Mouse (Mus musculus) forebrain, embryonic 12.5 days (tissue): ENCODE data around the gene Kmt2e. TPM values are rescaled to one million over a fixed set of nuclear protein-coding genes. Genes with fewer than 3 reads are reported as not detected.

Source experiments
- ATAC-seq: fragments of 200-750 bp; cut with Nextera tagmentation; 2 replicates; pipeline ENCODE4 v1.8.0; 2017; ENCODE audit warnings: moderate TSS enrichment; ENCODE audit not compliant: low FRiP score
- H3K27ac ChIP-seq: fragments of 300-500 bp; sonication (generic); 2 replicates; pipeline ENCODE4 v1.5.1; 2016; ENCODE audit warnings: mild to moderate bottlenecking
- H3K27me3 ChIP-seq: fragments of 300-500 bp; sonication (generic); 2 replicates; pipeline ENCODE4 v1.6.1; 2016; ENCODE audit warnings: mild to moderate bottlenecking
- H3K36me3 ChIP-seq: fragments of 300-500 bp; sonication (generic); replicated peaks from 2 replicates; pipeline ENCODE4 v1.6.1; 2016; ENCODE audit warnings: mild to moderate bottlenecking
- H3K4me1 ChIP-seq: fragments of 300-500 bp; sonication (generic); 2 replicates; pipeline ENCODE4 v1.6.1; 2016
- H3K4me2 ChIP-seq: fragments of 300-500 bp; sonication (generic); 2 replicates; pipeline ENCODE4 v1.6.1; 2016; ENCODE audit warnings: mild to moderate bottlenecking, moderate library complexity
- H3K4me3 ChIP-seq: fragments of 300-500 bp; sonication (generic); replicated peaks from 2 replicates; pipeline ENCODE4 v1.5.1; 2016; ENCODE audit warnings: mild to moderate bottlenecking
- H3K9ac ChIP-seq: fragments of 300-500 bp; sonication (generic); 2 replicates; pipeline ENCODE4 v1.6.1; 2016; ENCODE audit warnings: mild to moderate bottlenecking
- H3K9me3 ChIP-seq: fragments of 300-500 bp; sonication (generic); 2 replicates; pipeline ENCODE4 v1.6.1; 2016
- WGBS: fragments of 180-500 bp; shearing (Covaris S2); methylation state at CpG from one replicate; pipeline ENCODE4 v1.1.7; 2016; 5-methylcytosine and 5-hydroxymethylcytosine counted together
- polyA plus RNA-seq: library from polyadenylated mRNA; unstranded; fragments of >200 nt; fragmentation: Nextera tagmentation; extraction: Ambion mirVana; gene quantifications from 2 replicates; pipeline ENCODE4 v1.2.1, GENCODE M21; 2016

The Kmt2e gene
- 138 and 146 TPM in 2 replicates for polyA plus RNA-seq

GRCm38 (mm10) chr5:23433720-23434597, at the start of gene Kmt2e:
TSS of gene Kmt2e (plus strand) at chr5:23434441.
- peak within 1 kb of the TSS; percentile 100 for H3K27ac ChIP-seq
- H3K36me3 ChIP-seq: no peaks in the 10 kb centered on the region
- H3K27me3 ChIP-seq: no peaks in the 10 kb centered on the region
- peaks cover 32% of the 10 kb centered on the region for H3K4me1 ChIP-seq
- H3K9me3 ChIP-seq: no peaks in the 10 kb centered on the region
- H3K4me2 ChIP-seq: peak within 1 kb of the TSS; percentile 77
- peak; percentile 81 for ATAC-seq
- H3K4me3 ChIP-seq: peak within 1 kb of the TSS; percentile 92
- H3K9ac ChIP-seq: peak within 1 kb of the TSS; percentile 99
- WGBS: under 1% methylated on average over 85 of the region's 85 CpGs

GRCm38 (mm10) chr5:23385136-23385535, 49.1 kb upstream of the Kmt2e start:
- no peaks in the 10 kb centered on the region for H3K27me3 ChIP-seq
- H3K36me3 ChIP-seq: no peaks in the 10 kb centered on the region
- no peak overlapping the region for H3K4me3 ChIP-seq
- H3K4me1 ChIP-seq: peaks cover 17% of the 10 kb centered on the region
- ATAC-seq: no peak
- H3K4me2 ChIP-seq: no peak overlapping the region
- no peaks in the 10 kb centered on the region for H3K9me3 ChIP-seq
- 72% methylated on average over 1 of the region's 1 CpGs for WGBS
- no peak overlapping the region for H3K27ac ChIP-seq
- H3K9ac ChIP-seq: no peak overlapping the region

- Histone ChIP-seq H3K9me3 (no peaks in the 10 kb centered on the region), H3K4me3 (no peak overlapping the region), H3K9ac (no peak overlapping the region), H3K27ac (no peak overlapping the region), H3K4me2 (no peak overlapping the region), H3K36me3 (no peaks in the 10 kb centered on the region), H3K27me3 (no peaks in the 10 kb centered on the region), H3K4me1 (peaks cover 17% of the 10 kb centered on the region)
- 53% methylated on average over 5 of the region's 5 CpGs for WGBS
- ATAC-seq: peak; percentile 47
These were observed 48.5 kb upstream of the Kmt2e start for GRCm38 (mm10) chr5:23385763-23386217.

- no peaks in the 10 kb centered on the region for H3K36me3 ChIP-seq
- peaks cover 17% of the 10 kb centered on the region for H3K4me1 ChIP-seq
- WGBS: 3% methylated on average over 22 of the region's 22 CpGs
- peak overlapping the region; percentile 37 for H3K4me3 ChIP-seq
- no peaks in the 10 kb centered on the region for H3K9me3 ChIP-seq
- peak overlapping the region; percentile 46 for H3K9ac ChIP-seq
- peak overlapping the region; percentile 53 for H3K4me2 ChIP-seq
- H3K27ac ChIP-seq: peak overlapping the region; percentile 88
- ATAC-seq: peak; percentile 94
- no peaks in the 10 kb centered on the region for H3K27me3 ChIP-seq
These were observed 47.5 kb upstream of the Kmt2e start for GRCm38 (mm10) chr5:23386562-23387312.

- Histone ChIP-seq H3K4me1 (peaks cover 17% of the 10 kb centered on the region), H3K4me3 (no peak overlapping the region), H3K36me3 (no peaks in the 10 kb centered on the region), H3K27ac (no peak overlapping the region), H3K9me3 (no peaks in the 10 kb centered on the region), H3K4me2 (peak overlapping the region; percentile 53), H3K9ac (peak overlapping the region; percentile 46; the same call in 1 of the 2 replicates), H3K27me3 (no peaks in the 10 kb centered on the region)
- no peak for ATAC-seq
- WGBS: 55% methylated on average over 2 of the region's 2 CpGs
These were observed 47.0 kb upstream of the Kmt2e start for GRCm38 (mm10) chr5:23387313-23387666.

- no peaks in the 10 kb centered on the region for H3K36me3 ChIP-seq
- ATAC-seq: no peak
- H3K27ac ChIP-seq: no peak overlapping the region
- H3K4me2 ChIP-seq: no peak overlapping the region
- H3K4me1 ChIP-seq: peaks cover 17% of the 10 kb centered on the region
- H3K27me3 ChIP-seq: no peaks in the 10 kb centered on the region
- H3K9ac ChIP-seq: no peak overlapping the region
- 48% methylated on average over 3 of the region's 3 CpGs for WGBS
- no peak overlapping the region for H3K4me3 ChIP-seq
- no peaks in the 10 kb centered on the region for H3K9me3 ChIP-seq
These were observed 46.1 kb upstream of the Kmt2e start for GRCm38 (mm10) chr5:23388091-23388490.

GRCm38 (mm10) chr5:23389601-23390305, 44.5 kb upstream of the Kmt2e start:
- no peak overlapping the region for H3K4me3 ChIP-seq

GRCm38 (mm10) chr5:23391714-23392113, 42.5 kb upstream of the Kmt2e start:
- H3K4me3 ChIP-seq: no peak overlapping the region
- peaks cover 8% of the 10 kb centered on the region for H3K4me1 ChIP-seq
- no peak overlapping the region for H3K4me2 ChIP-seq
- 96% methylated on average over 7 of the region's 7 CpGs for WGBS
- H3K27ac ChIP-seq: no peak overlapping the region
- H3K9ac ChIP-seq: no peak overlapping the region
- H3K36me3 ChIP-seq: no peaks in the 10 kb centered on the region
- no peaks in the 10 kb centered on the region for H3K27me3 ChIP-seq
- no peaks in the 10 kb centered on the region for H3K9me3 ChIP-seq
- no peak for ATAC-seq

More at GRCm38 (mm10) chr5:23389601-23390305, 44.5 kb upstream of the Kmt2e start:
- no peak overlapping the region for H3K9ac ChIP-seq
- peaks cover 17% of the 10 kb centered on the region for H3K4me1 ChIP-seq
- no peak overlapping the region for H3K27ac ChIP-seq
- no peak overlapping the region for H3K4me2 ChIP-seq
- H3K9me3 ChIP-seq: no peaks in the 10 kb centered on the region
- H3K27me3 ChIP-seq: no peaks in the 10 kb centered on the region
- no peaks in the 10 kb centered on the region for H3K36me3 ChIP-seq
- ATAC-seq: no peak
- WGBS: 83% methylated on average over 7 of the region's 7 CpGs

- Histone ChIP-seq H3K9me3 (no peaks in the 10 kb centered on the region), H3K27ac (no peak overlapping the region), H3K36me3 (no peaks in the 10 kb centered on the region), H3K9ac (no peak overlapping the region), H3K27me3 (no peaks in the 10 kb centered on the region), H3K4me2 (no peak overlapping the region), H3K4me1 (no peaks in the 10 kb centered on the region), H3K4me3 (no peak overlapping the region)
- ATAC-seq: no peak
- WGBS: 92% methylated on average over 5 of the region's 5 CpGs
These were observed 40.4 kb upstream of the Kmt2e start for GRCm38 (mm10) chr5:23393870-23394269.

- WGBS: 75% methylated on average over 3 of the region's 3 CpGs
- H3K36me3 ChIP-seq: no peaks in the 10 kb centered on the region
- H3K27me3 ChIP-seq: no peaks in the 10 kb centered on the region
- ATAC-seq: no peak
- H3K27ac ChIP-seq: no peak overlapping the region
- H3K9ac ChIP-seq: no peak overlapping the region
- no peaks in the 10 kb centered on the region for H3K4me1 ChIP-seq
- H3K9me3 ChIP-seq: no peaks in the 10 kb centered on the region
- no peak overlapping the region for H3K4me3 ChIP-seq
- H3K4me2 ChIP-seq: no peak overlapping the region
These were observed 39.7 kb upstream of the Kmt2e start for GRCm38 (mm10) chr5:23394366-23395145.

GRCm38 (mm10) chr5:23395721-23396120, 38.5 kb upstream of the Kmt2e start:
- H3K36me3 ChIP-seq: peaks cover 11% of the 10 kb centered on the region; the same call in 1 of the 2 replicates
- H3K4me2 ChIP-seq: no peak overlapping the region
- H3K27me3 ChIP-seq: no peaks in the 10 kb centered on the region
- no peak overlapping the region for H3K4me3 ChIP-seq
- no peaks in the 10 kb centered on the region for H3K9me3 ChIP-seq
- no peak overlapping the region for H3K27ac ChIP-seq
- no peaks in the 10 kb centered on the region for H3K4me1 ChIP-seq
- ATAC-seq: no peak
- H3K9ac ChIP-seq: no peak overlapping the region
- WGBS: 80% methylated on average over 3 of the region's 3 CpGs
